Mouse (Mus musculus) ovary, postnatal 14 days (tissue): ENCODE results near the gene Kif3a.

Experiments used
- DNase-seq: peaks from one replicate; pipeline ENCODE4 v3.0.0; 2022; ENCODE audit warnings: low spot score

Kif3a gene

GRCm38 (mm10) chr11:53651441-53651840, 84.3 kb downstream of the Kif3a start:
- DNase-seq: no peak
